Mouse (Mus musculus): ENCODE data around the gene Gltp.

DNA sequence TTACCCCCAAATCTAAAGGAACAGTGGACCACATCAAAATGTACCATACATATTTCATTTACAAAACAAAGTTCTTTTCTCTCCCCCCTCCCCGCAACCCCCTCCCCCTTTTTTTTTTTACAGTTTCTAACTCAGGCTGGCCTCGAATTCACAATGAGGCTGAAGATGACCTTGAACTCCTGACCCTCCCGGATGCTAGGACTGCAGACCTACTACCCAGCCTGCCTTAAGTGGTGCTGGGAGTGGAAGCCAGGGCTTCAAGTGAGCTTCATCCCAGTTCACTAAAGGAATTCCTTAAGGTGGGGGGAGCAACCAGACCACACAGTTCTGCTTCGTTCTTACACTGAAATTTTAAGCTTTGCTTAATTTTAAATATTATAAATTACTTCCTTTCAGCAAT lies 26.6 kb downstream of the Gltp start:
- no peak for TF ChIP-seq GATA1 (IDR thresholded peaks at IDR 0.05; ENCODE audit: low read length)
- no peak for TF ChIP-seq TAL1 (IDR thresholded peaks at IDR 0.05; ENCODE audit: low read length)

All from erythroblast, embryonic 14.5 days (primary cell).